Mouse (Mus musculus) activated CD4-positive, CD25-positive, alpha-beta regulatory T cell, adult 4 months (primary cell): ENCODE results near the gene Enpp4. TPM values are rescaled to one million over a fixed set of nuclear protein-coding genes. Genes with fewer than 3 reads are reported as not detected.

ENCODE experiments used
- ATAC-seq: one replicate; pipeline ENCODE4 v1.8.0; 2017
- polyA plus RNA-seq, 2 experiments: library from polyadenylated mRNA; unstranded; fragments of 100-300 nt; shearing (Covaris generic); gene quantifications; one replicate each; pipeline ENCODE4 v1.2.1; 2017

The Enpp4 gene
- polyA plus RNA-seq, 2 experiments from 2014 or later: 3.6 to 4.2 TPM

DNA sequence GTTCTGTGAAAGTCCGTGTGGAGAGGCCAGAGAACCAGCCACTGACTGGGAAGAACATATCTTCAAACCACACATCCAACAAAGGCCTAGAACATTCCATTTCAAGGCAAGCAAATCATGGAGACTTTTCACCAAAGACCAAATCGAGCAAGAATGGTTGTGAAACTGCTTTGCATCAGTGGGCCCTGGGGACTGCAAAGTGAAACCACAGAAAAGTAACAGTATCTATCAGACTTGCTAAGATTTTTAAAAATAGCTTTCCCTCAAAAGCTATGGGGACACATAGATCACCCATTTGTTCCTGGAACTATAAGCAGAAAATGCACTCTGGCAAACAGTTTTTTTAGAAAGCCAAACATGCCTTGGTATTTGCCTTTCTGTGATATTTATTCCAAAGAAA is 14.7 kb downstream of the Enpp4 start:
- ATAC-seq: no peak

DNA sequence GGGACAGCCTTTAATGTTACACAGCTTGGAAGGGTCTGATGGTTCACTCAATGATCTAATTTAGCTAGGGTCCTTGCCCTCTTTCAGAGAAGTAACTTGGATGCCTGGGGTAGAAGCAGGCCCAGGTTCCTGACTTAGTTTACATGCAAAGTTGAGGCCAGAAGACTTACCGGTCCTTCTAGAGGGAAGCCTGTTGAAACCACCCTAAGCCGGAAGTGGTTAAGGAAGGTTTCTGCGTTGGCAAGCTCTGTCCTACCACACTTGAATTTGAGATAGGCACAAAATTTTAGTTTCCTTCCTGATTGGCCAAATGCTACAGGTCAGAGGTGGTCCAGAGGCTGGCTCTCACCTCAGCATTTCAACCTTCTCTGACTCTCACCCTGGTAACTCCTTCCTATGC is 17.4 kb downstream of the Enpp4 start:
- no peak for ATAC-seq

DNA sequence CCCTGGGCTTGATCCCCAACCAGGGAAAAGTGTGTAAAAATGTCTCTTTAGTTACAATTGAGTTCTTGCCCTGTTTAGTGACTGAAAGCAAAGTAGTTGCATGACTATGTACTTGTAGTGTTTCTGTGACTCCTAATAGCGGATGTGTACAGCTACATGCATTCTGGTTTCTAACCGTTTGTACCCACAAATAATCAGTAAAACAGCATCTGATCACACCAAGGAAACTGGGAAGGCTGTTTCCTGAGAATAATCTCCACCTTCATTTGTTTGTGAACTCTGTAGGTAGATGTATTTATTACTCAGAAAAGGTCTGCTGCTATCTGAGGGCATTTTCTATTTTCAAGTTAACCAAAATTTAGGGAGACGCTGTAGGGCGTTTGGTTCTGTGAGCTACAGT is 22.5 kb downstream of the Enpp4 start:
- no peak for ATAC-seq

DNA sequence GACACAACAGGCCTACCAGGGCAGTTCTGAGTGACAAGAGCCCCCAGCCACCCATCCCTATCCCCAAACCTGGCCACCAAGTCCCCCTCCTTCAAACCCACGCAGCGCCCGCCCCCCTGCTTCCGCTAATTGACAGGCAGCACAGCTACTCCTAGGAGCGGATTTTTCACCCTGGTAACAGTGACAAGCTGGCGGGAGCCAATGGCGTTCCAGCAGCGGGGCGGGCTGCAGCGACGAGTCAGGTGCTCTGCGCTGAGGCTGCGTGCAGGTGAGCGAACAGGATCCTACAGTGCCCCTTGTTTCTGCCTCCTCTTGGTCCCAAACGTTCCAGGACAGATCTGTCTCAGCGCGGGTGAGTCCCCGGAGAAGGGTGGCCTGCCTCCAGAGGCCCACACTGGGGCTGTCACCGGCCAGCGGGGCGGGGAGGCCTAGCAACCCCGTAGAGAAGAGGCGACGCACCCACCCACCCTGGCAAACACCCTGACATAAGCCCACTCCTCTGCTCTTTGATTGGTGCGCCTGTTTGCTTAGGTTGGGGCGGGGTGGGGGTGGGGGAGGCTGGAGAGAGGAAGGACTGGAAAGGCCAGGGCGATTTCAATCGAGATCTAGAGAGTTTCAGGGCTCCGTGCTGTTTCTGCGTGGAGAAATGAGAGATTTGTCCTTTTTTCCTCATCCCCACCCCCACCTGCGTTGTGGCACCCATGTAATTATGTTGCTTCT is 26.8 kb downstream of the Enpp4 start, which contains the start of gene Enpp5:
Gene Enpp5 (plus strand): TSS at position 183 of the 720 bp plus-strand sequence.
- peak; percentile 95 for ATAC-seq

DNA sequence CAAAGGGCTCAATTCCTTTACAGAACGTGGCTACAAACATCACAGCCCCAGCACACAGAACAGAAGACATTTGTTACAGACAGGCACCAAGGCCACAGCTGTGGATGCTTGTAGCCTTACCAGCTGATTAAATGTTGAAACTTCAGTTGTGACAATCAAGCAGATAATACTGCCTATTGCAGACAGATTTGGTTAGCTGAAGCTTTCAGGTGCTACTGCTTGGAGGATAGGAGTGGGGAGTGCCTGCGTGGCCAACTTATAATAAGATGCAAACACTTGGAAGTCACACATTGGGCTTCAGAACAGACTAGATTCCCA is 27.8 kb downstream of the Enpp4 start:
- no peak for ATAC-seq

DNA sequence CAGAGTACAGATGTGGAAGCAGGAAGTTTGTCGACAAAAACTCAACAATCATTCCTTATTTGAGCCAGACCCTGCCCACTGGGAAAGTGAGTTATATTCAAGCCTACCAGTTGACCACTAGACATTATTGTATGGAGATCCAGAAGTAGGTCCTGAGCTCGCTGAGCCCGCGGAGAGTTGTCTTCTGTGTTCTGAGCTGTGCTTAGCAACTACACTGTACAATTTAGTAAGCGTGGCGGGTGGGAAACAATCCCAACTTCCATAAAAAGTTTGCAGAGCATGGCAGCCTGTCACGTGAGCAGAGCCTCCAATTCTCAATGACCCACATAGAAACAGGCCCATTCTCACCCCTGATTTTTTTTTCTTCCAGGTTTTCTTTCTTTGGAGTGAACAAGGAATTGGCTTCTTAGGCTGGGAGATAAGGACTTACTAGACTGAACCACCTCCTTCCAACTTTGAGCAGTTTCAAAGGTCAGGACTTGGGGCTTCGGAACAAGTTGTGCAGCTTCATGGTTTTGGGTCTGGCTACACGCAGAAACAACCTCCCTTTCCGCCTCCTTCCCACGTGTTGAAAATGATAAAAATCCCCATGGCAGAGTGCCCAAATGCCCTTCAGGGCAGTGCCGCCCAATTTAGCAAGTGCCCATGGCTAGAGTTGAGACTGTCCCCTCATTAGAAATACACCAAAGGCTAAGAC is 28.3 kb downstream of the Enpp4 start:
- ATAC-seq: no peak

DNA sequence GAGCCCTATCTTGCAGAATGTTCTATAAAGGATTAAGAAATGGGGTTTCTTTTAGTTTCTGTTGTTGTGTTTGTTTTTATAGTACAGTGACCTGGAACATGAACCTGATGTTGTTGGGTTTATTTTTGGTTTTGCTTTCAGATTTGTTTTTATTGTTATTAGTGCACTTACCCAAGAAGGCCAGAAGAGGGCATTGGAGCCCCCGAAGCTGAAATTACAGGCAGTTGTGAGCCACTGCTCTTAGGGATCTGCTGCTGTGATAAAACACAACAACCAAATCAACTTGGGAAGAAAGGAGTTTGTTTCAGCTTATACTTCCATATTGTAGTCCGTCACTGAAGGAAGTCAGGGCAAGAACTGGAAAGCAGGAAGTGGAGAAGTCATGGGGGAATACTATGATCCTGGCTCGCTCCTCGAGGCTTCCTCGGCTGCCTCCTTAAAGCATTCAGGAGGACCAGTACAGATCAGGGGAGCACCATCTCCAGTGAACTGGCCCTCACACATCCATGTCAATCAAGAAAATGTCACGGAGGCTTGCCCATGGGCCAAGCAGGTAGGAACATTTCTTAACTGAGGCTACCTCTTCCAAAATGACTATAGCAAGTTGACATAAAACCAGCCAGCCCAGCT is 29.4 kb downstream of the Enpp4 start:
- ATAC-seq: peak; percentile 62

DNA sequence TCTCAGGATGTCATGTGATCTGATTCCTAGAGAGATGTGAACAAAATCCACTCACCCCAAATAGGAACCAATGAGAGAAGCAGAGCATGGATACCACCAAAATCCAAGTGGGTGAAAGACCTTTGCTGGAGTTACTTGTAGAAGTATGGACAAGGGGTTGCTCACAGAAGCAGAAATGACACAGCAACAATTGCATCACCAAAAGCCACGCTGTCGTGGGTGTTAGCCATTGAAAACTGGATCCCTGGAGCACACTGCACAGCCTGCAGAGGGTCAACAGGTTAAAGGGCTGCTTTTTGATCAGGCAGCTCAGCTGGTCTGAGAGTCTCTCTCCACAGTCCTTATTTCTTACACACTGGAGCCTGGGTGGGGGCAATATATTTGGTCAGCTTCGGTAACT is 30.0 kb downstream of the Enpp4 start:
- ATAC-seq: no peak

DNA sequence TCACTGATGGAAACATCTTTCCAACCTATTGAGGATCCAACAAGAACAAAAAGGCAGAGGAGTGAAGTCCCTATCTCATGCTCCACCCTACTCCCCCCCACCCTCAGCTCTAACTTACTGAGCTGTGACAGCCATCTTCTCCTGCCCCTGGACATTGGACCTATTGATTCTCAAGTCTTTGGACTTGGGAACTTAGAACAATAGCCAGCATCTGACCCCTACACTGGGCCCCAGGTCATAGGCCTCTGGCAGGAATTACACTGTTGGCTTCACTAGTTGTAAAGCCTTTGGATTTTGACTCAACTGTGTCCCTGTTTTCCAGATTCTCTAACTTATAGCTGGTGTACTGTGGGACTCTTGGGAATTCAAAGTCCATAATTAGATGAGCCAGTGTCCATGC is 33.9 kb downstream of the Enpp4 start:
- ATAC-seq: no peak

DNA sequence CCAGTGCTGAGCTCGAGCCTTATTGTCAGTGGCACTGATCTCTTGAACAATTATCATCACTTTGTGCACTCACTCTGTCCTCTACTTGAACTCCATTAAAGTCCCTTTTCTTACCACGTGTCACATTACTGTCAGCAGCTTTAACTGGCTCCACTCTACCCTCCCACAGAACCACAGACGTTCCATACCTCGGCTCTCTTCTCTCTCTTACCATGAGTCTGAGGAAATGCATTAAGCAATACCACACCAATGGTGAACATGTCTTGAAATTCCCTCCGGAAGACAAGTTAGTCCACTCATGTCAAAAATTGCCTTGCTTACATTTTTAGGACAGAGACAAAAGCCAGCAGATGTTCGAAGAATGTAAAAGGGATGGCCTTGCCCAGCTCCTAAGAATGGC is 36.7 kb downstream of the Enpp4 start:
- ATAC-seq: no peak

DNA sequence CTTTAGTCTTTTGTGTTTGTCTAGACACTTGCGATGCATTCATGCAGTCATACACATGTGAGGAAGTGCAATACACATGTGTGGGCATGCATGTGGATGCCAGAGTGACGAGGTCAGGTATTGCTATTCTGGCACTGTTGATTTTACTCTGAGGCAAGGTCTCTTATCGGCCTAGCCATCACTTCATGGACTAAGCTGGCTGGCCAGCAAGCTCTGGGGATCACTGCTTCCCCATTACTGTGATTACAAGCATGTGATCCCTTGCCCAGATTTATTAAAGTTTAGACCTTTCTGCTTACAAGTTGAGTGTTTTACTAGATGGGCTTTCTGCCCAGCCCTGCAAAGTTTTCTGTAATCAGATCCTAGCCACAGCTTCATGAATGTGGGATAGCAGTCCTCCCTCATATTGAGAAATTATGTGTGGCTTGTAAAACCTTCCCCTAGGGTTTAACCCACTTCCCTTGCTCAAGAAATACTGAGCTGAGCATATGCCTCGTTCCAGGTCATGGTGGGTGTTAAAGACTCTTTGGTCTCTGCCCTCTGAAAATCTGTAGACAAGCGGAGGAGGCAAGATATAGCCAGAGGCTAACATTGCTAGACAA is 44.2 kb downstream of the Enpp4 start:
- ATAC-seq: no peak

DNA sequence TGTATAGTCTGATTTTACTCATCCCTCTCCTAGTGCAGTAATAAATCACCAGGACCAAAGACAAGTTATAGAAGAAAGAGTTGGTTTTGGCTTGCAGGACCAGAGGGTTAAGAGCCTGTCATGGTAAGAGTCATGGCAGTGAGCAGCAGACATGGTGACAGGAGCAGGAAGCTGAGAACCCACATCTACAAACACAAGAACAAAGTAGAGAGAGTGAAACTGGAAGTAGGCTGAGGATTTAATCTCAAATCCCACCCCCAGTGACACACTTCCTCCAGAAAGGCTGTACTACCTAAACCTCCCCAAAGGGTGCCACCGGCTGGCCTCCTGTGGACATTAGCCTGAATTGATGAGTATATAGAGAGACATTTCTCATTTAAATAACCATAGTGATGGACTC is 44.8 kb downstream of the Enpp4 start:
- ATAC-seq: no peak

DNA sequence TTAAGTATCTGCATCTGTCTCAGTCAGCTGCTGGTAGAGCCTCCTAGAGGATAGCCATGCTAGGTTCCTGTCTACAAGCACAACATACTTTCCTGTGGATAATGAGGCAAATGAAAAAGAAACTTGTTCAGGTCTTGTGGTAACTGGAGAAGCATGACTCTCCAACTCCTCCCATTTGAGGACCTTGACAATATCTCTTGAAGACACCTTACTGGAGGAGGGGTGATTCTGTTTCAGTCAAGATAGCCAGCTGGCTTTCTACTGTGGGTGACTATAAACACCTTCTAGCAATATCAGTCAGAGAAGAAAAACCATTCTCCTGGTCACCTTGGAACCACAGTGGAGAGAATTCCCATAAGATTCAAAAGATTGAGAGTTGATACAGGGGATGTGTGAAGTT is 47.5 kb downstream of the Enpp4 start:
- ATAC-seq: no peak

DNA sequence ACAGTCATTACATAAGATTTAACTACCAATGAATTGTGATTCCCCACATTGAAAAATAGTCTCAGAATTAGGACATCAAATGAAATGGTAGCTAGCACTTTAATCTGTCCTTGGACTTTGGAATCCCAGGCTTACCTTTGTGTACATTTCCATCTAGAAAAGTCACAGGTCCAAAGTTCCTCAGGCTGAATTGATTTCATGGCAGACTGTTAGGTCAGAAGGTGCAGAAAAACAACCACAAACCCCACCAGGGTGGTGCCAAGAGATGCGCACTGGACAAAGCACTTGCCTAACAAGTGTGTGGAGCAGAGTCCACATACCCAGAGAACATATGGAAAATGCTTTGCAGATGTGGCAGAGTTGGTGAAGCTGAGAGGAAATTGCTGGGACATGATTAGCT is 48.5 kb downstream of the Enpp4 start:
- no peak for ATAC-seq

DNA sequence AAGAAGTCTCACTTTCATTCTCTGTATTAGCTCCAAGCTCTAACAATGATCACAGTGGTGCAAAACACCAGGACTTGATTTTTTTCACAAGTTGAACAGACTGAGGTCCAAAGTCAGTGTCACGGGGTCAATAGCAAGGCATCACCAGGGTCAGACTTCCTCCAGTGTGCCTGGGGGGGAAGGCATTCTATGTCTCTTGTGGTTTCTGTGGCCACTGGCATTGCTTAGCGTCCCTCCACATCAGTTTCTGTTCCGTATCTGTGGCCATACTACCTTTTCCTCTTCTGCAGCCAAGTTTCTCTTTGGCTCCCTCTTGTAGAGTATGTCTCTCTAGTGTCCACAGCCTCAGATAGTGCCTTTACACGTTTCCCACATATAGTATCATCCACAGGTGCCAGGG is 52.2 kb downstream of the Enpp4 start:
- no peak for ATAC-seq

Other genes starting within 250 kb of the Enpp4 start
- 1 to 10 TPM; 3.8 to 5.5 TPM for gene Enpp5, start 27.0 kb downstream of the Enpp4 start, polyA plus RNA-seq
- under 1 TPM in 1 of 2 experiments, not detected in 1; 0.13 TPM for gene Clic5, start 82.8 kb upstream of the Enpp4 start, polyA plus RNA-seq